Mouse (Mus musculus) layer of hippocampus, adult 18-20 months (tissue): ENCODE results near the gene Neurl2. TPM values are rescaled to one million over a fixed set of nuclear protein-coding genes. Genes with fewer than 3 reads are reported as not detected.

Experiments used
- DNase-seq, 2 experiments: peaks; one replicate each; pipeline ENCODE4 v3.0.0; 2022; ENCODE audit warnings: low spot score in 2 of 2
- total RNA-seq, 2 experiments: library from RNA; stranded (reverse); gene quantifications; 2 replicates each; pipeline ENCODE4 v1.2.3; 2021

Gene Neurl2
- total RNA-seq, 2 experiments from 2014 or later = 2.5 to 3.0 TPM

DNA sequence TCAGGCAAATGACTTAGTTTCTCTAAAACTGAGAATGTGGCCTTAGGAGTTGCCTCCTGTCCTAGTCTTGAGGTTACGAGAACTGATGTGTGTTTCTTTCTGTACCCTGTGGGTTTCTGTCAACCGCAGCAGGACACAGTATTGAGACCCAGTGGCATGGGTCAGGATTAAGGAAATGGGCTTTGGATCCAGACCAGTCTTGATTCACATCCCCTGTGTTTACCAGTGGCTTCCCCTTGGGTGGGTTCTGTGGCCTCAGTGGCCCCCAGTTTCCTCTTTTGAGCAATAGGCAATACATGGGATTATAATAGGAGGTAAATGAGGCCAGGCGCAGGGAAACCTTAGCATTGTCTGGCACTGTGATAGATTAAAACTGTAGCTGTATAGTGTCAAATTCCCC lies 46.2 kb downstream of the Neurl2 start:
- DNase-seq = no peak

DNA sequence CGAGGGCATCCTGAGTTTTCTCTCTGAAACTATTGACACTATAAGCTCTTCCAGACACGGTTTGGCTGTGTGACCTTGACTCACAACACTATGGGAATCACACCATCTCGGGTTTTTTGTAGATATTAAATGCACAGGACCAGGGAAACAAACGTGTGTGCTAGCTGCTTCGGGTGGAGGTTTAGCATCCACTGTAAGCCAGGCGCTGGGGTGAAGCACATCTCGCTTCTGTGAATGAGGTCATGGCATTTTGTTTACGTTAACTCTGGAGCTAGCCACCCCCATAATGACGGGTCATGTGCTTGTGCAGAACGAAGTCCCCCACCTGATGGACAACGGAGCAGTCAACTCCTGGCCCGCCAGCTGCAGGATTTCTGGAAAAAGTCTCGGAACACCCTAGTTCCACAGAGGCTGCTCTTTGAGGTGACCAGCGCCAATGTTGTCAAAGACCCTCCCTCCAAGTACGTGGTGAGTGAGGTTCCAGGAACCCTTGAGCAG lies 46.8 kb downstream of the Neurl2 start:
- DNase-seq = no peak

DNA sequence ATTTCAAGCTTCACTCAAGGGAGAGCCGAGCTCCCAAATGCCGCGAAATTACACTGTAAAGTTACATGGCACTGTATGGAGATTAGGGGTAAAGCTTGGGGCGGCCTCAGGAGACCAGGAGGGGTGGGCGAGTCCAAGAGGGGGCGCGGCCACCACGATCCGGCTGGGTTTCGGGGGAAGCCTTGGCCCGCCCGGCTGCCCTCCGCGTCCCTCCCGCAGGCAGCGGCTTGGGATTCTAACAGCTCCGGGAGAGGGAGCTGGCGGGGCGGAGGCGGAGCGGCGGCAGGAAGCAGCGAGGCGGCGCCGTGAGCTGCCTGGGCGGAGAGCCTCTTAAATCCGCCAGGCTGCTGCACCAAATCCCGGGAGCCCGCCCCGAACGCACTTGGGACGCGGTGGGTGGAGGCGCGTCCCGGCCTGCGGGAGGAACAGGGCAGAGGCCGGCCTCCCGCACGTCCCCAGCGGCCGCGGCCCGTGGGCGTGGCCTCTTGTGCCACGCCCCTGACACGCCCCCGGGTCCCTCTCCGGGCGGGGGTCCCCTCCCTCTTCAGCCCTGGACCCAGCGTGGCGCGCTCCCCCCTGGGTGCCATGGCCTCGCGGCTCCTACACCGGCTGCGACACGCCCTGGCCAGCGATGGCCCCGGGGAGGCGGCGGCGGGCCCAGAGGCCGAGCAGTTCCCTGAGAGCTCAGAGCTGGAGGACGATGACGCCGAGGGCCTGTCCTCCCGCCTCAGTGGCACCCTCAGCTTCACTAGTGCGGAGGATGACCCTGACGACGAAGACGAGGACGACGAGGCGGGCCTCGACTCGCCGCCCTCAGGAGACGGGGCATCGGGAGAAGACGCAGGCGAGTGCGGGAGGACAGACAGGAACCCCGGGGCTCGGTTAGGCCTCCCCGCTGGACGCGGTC lies 47.5 kb downstream of the Neurl2 start, which contains the start of gene Snx21:
TSS of gene Snx21 (plus strand) at position 343 of the 907 bp plus-strand sequence.
- DNase-seq = peak; percentile 85 to 90

DNA sequence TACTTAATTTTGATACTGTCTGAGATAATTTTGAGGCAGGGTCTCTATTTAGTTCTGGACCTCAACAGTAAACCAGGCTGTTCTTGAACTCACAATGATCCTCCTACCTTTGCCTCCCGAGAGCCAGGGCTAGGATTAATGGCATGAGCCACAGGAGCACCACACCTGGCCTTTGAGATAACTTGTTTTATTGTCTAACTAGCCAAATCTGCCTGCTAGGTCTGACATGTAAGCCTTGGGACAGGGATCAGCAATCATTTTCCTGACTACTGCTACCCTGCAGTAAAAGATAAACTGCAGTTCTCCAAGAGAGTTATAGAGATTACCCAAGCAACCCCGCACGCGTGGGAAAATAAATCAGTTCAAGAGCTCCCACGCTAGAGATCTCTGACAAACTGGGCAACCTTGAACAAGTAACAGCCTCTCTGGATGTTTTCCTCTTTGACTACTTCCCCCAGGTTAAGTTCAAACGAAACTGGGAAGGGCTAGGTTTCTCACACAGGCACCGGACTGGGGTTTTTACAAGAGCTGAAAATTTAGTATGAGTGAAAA lies 48.3 kb downstream of the Neurl2 start:
- no peak for DNase-seq

DNA sequence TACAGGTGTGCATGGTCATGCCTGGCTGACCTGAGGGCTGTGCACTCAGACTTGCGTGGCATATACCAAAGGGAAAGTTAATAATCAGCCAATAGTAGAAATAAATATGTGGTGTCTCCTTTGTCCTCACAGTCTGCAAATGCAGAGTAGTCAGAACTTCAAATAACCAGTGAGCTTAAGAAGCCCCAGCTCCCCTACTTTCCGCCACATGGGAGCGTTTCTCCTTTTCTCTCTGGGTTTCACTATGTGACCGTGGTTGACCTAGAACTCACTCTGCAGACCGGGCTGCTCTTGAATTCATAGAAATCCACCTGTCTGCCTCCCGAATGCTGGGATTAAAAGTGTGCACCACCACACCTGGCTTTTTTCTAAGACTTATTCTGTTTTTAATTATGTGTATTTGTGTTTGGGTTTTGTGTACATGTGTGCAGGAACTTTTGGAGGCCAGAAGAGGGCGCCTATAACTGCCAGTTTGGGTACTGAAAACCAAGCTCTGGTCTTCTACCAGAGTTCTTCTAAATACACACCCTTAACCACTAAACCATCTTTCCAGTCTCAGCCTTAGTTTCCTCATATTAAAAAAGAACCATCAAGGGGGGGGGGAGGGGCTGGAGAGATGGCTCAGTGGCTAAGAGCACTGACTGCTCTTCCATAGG lies 49.2 kb downstream of the Neurl2 start:
- DNase-seq = no peak

DNA sequence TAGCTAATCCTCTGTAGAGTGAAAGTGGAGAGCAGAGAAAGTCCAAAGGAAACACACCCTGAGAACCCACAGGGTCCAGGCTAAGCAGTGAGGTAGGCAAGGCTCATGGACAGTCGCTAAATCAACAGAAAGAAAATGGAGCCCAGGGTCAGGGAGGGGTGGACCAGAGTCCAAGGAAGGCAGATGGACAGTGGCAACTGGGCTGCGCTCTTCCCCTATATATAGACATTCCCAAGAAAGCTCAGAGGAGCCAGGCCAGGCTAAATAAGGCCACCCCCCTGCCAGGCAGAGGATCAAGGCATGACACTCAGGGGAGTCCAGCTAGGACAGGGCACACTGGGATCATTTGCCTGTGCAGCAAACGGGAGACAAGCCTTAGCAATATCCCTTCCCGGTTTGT lies 51.4 kb downstream of the Neurl2 start:
- no peak for DNase-seq

Other genes with a start within 250 kb of the Neurl2 start
- not detected for gene Wfdc6a, start 248.0 kb downstream of the Neurl2 start, total RNA-seq
- not detected for gene Eppin, start 239.9 kb downstream of the Neurl2 start, total RNA-seq
- not detected for gene Wfdc6b, start 219.9 kb downstream of the Neurl2 start, total RNA-seq
- not detected for gene Wfdc8, start 219.8 kb downstream of the Neurl2 start, total RNA-seq
- not detected for gene Wfdc16, start 194.7 kb downstream of the Neurl2 start, total RNA-seq
- gene Wfdc10, start 177.4 kb downstream of the Neurl2 start, total RNA-seq = not detected
- gene Wfdc9, start 176.9 kb downstream of the Neurl2 start, total RNA-seq = not detected
- gene Wfdc11, start 159.4 kb downstream of the Neurl2 start, total RNA-seq = not detected
- not detected for gene Wfdc13, start 148.3 kb downstream of the Neurl2 start, total RNA-seq
- not detected for gene Spint4, start 135.0 kb downstream of the Neurl2 start, total RNA-seq
- gene Spint5, start 118.2 kb downstream of the Neurl2 start, total RNA-seq = not detected
- gene Wfdc3, start 87.5 kb downstream of the Neurl2 start, total RNA-seq = 1 to 10 TPM; 1.4 to 1.7 TPM
- gene Dnttip1, start 87.5 kb downstream of the Neurl2 start, total RNA-seq = 10 to 100 TPM; 33.8 to 36.0 TPM
- gene Ube2c, start 63.6 kb downstream of the Neurl2 start, total RNA-seq = under 1 TPM in 1 of 2 experiments, not detected in 1; 0.38 TPM
- not detected for gene Tnnc2, start 53.5 kb downstream of the Neurl2 start, total RNA-seq
- 10 to 100 TPM; 39.7 to 41.8 TPM for gene Snx21, start 47.6 kb downstream of the Neurl2 start, total RNA-seq
- gene Acot8, start 28.6 kb downstream of the Neurl2 start, total RNA-seq = 10 to 100 TPM; 25.6 to 27.0 TPM
- 1 to 10 TPM; 9.1 to 9.3 TPM for gene Zswim3, start 28.4 kb downstream of the Neurl2 start, total RNA-seq
- gene Zswim1, start 10.8 kb downstream of the Neurl2 start, total RNA-seq = 10 to 100 TPM; 22.7 to 26.3 TPM
- under 1 TPM in 1 of 2 experiments, not detected in 1; 0.43 TPM for gene Spata25, start 4.9 kb downstream of the Neurl2 start, total RNA-seq
- 100 to 1,000 TPM; 103 TPM for gene Ctsa, start 583 bp downstream of the Neurl2 start, total RNA-seq
- gene Pltp, start 24.3 kb upstream of the Neurl2 start, total RNA-seq = 10 to 100 TPM; 77.0 to 77.9 TPM
- 10 to 100 TPM; 41.9 to 45.2 TPM for gene Pcif1, start 45.8 kb upstream of the Neurl2 start, total RNA-seq
- gene Zfp335, start 78.3 kb upstream of the Neurl2 start, total RNA-seq = 10 to 100 TPM; 25.9 to 26.8 TPM
- 1 to 10 TPM; 1.5 to 1.6 TPM for gene Mmp9, start 107.3 kb upstream of the Neurl2 start, total RNA-seq
- 100 to 1,000 TPM; 396 to 408 TPM for gene Slc12a5, start 127.3 kb upstream of the Neurl2 start, total RNA-seq
- 10 to 100 TPM; 57.0 to 59.2 TPM for gene Ncoa5, start 201.4 kb upstream of the Neurl2 start, total RNA-seq
- under 1 TPM; 0.10 to 0.28 TPM for gene Cd40, start 222.2 kb upstream of the Neurl2 start, total RNA-seq